Comparison of ENCODE assay signal across 25 mouse cellular contexts in genomic region chr17:88790680-88791079, GRCm38 (mm10). TPM values are rescaled to one million over a fixed set of nuclear protein-coding genes. Genes with fewer than 3 reads are reported as not detected.
A peak's percentile ranks its signal among the peaks of the same experiment; 100 is the strongest.
DNase-seq lines count a peak whose midpoint lies in the region; ATAC-seq and TF ChIP-seq lines count a peak whose summit lies in the region.
"Had no signal": no experiment of that assay in that cellular context is flagged by ENCODE, and none has a peak within 500 bp of the region (broad histone marks: within the 10 kb centered on the region; RNA-seq: fewer than 3 reads in every experiment).

No protein-coding gene starts in this region.

- no peak for TF ChIP-seq CTCF in hindbrain, postnatal 0 days (IDR thresholded peaks at IDR 0.05; ENCODE audit: low read depth)

- H3K27ac ChIP-seq in hindbrain, embryonic 14.5 days: no peak overlapping the region
- H3K27ac ChIP-seq in hindbrain, postnatal 0 days: no peak overlapping the region
- no peak overlapping the region for H3K27ac ChIP-seq in heart, embryonic 11.5 days (ENCODE audit: low read depth, low read length)
- H3K27ac ChIP-seq: embryonic facial prominence, embryonic 12.5 days; forebrain, embryonic 13.5 days; forebrain, embryonic 15.5 days had no signal

- ATAC-seq in hindbrain, embryonic 14.5 days (ENCODE audit: low FRiP score): 0 out of 2 replicates have a peak, but pooled peaks have one; percentile 43
- ATAC-seq in hindbrain, postnatal 0 days: no peak
- ATAC-seq in common myeloid progenitor, adult 5-6 weeks (replicated peaks; ENCODE audit: low read depth, poor library complexity, severe bottlenecking): peak; percentile 75
- peak; percentile 47; the same call in 1 of the 2 replicates for ATAC-seq in megakaryocyte progenitor cell, adult 5-6 weeks (replicated peaks; ENCODE audit: poor library complexity)
- ATAC-seq in heart, embryonic 11.5 days (replicated peaks; ENCODE audit: insufficient number of reproducible peaks, low FRiP score, low TSS enrichment): no peak
- ATAC-seq: CD4-positive, CD25-positive, alpha-beta regulatory T cell, adult 4 months; forebrain, postnatal 0 days had no signal

- H3K27me3 ChIP-seq in hindbrain, embryonic 14.5 days (ENCODE audit: control insufficient read depth, insufficient read depth, low read length): no peaks in the 10 kb centered on the region
- H3K27me3 ChIP-seq in hindbrain, postnatal 0 days (ENCODE audit: insufficient read depth, low read length): no peaks in the 10 kb centered on the region
- H3K27me3 ChIP-seq in heart, embryonic 11.5 days (ENCODE audit: control insufficient read depth, insufficient read depth, low read length): peaks cover 3% of the 10 kb centered on the region; the same call in 1 of the 2 replicates
- H3K27me3 ChIP-seq: CH12.LX; forebrain, embryonic 15.5 days had no signal

- WGBS in hindbrain, embryonic 14.5 days: 53% methylated on average over 2 of the region's 2 CpGs
- WGBS in hindbrain, postnatal 0 days: 62% methylated on average over 2 of the region's 2 CpGs
- WGBS in heart, embryonic 11.5 days (ENCODE audit: insufficient replicate concordance): 58% methylated on average over 2 of the region's 2 CpGs

- no peak overlapping the region for H3K9ac ChIP-seq in hindbrain, embryonic 14.5 days
- no peak overlapping the region for H3K9ac ChIP-seq in hindbrain, postnatal 0 days (replicated peaks; ENCODE audit: low read length)
- no peak overlapping the region for H3K9ac ChIP-seq in heart, embryonic 11.5 days (ENCODE audit: low read depth, low read length)
- H3K9ac ChIP-seq: embryonic facial prominence, embryonic 12.5 days; forebrain, embryonic 13.5 days; forebrain, embryonic 15.5 days; forebrain, postnatal 0 days had no signal

- H3K36me3 ChIP-seq in hindbrain, embryonic 14.5 days (replicated peaks; ENCODE audit: control insufficient read depth, insufficient read depth): no peaks in the 10 kb centered on the region
- H3K36me3 ChIP-seq in hindbrain, postnatal 0 days (ENCODE audit: insufficient read depth, low read length): no peaks in the 10 kb centered on the region
- H3K36me3 ChIP-seq in heart, embryonic 11.5 days (ENCODE audit: control insufficient read depth, insufficient read depth, low read length): no peaks in the 10 kb centered on the region
- H3K36me3 ChIP-seq: embryonic facial prominence, embryonic 10.5 days; embryonic facial prominence, embryonic 12.5 days; forebrain, embryonic 15.5 days; G1E had no signal

- no peak overlapping the region for H3K4me3 ChIP-seq in hindbrain, embryonic 14.5 days (replicated peaks; ENCODE audit: low read length)
- no peak overlapping the region for H3K4me3 ChIP-seq in hindbrain, postnatal 0 days (ENCODE audit: low read length)
- no peak overlapping the region for H3K4me3 ChIP-seq in heart, embryonic 11.5 days (ENCODE audit: low read depth, low read length)
- H3K4me3 ChIP-seq: embryonic facial prominence, embryonic 12.5 days; forebrain, embryonic 13.5 days; forebrain, embryonic 15.5 days had no signal

- DNase-seq in hindbrain, embryonic 14.5 days (ENCODE audit: low spot score): no peak
- no peak for DNase-seq in hindbrain, postnatal 0 days (ENCODE audit: low spot score)
- peak; percentile 36 for DNase-seq in 416B (ENCODE audit: low read depth)
- no peak for DNase-seq in Muller cell, postnatal 12 days (ENCODE audit: inconsistent ontology term)
- DNase-seq: adrenal gland, adult 2 months; adrenal gland, postnatal 10 days; adrenal gland, postnatal 25 days; B cell, adult 2 months; cerebellum, adult 11 months; cerebellum, adult 18-20 months; cerebellum, adult 8-10 months; cerebellum, adult 9-11 months; cerebellum, postnatal 14 days; cerebellum, postnatal 36 days; forebrain, postnatal 0 days had no signal

- no peaks in the 10 kb centered on the region for H3K9me3 ChIP-seq in hindbrain, embryonic 14.5 days (ENCODE audit: control insufficient read depth, low read length)
- H3K9me3 ChIP-seq in hindbrain, postnatal 0 days (ENCODE audit: low read length): no peaks in the 10 kb centered on the region
- no peaks in the 10 kb centered on the region for H3K9me3 ChIP-seq in heart, embryonic 11.5 days (replicated peaks; ENCODE audit: control insufficient read depth, low read length)
- H3K9me3 ChIP-seq: embryonic facial prominence, embryonic 10.5 days; embryonic facial prominence, embryonic 12.5 days; forebrain, embryonic 13.5 days; forebrain, embryonic 15.5 days had no signal

- H3K4me1 ChIP-seq in hindbrain, embryonic 14.5 days (replicated peaks; ENCODE audit: control insufficient read depth, insufficient read depth, low read length): peaks cover 5% of the 10 kb centered on the region; the same call in 1 of the 2 replicates
- H3K4me1 ChIP-seq in hindbrain, postnatal 0 days (ENCODE audit: insufficient read depth, low read length): no peaks in the 10 kb centered on the region; the same call in 1 of the 2 replicates
- peaks cover 7% of the 10 kb centered on the region for H3K4me1 ChIP-seq in heart, embryonic 11.5 days (ENCODE audit: control insufficient read depth, insufficient read depth, low read length)

- no peak overlapping the region for H3K4me2 ChIP-seq in hindbrain, embryonic 14.5 days (replicated peaks)
- H3K4me2 ChIP-seq in hindbrain, postnatal 0 days (ENCODE audit: low read depth, low read length): no peak overlapping the region
- H3K4me2 ChIP-seq in heart, embryonic 11.5 days: no peak overlapping the region
- H3K4me2 ChIP-seq: forebrain, embryonic 15.5 days had no signal

RNA-seq across cellular contexts. Expression of gene Lhcgr, which starts 1.1 kb away (rescaled TPM):
- polyA plus RNA-seq in hindbrain, embryonic 14.5 days (2014; fragmentation: Nextera tagmentation; extraction: Ambion mirVana): 3.3 and 4.1 TPM in 2 replicates
- total RNA-seq in hindbrain, postnatal 0 days (2014; rRNA removed): 0.40 and 0.89 TPM in 2 replicates
- polyA plus RNA-seq in hindbrain, postnatal 0 days (2015; fragmentation: Nextera tagmentation; extraction: Ambion mirVana): 1.5 and 1.8 TPM in 2 replicates
- total RNA-seq in common myeloid progenitor, adult 5-6 weeks (2017): 0.18 TPM in 1 of 2 replicates, not detected in the other
- total RNA-seq in megakaryocyte progenitor cell, adult 5-6 weeks (2015): 0.07 and 0.17 TPM in 2 replicates
- 0.04 and 0.07 TPM in 2 replicates for total RNA-seq in megakaryocyte progenitor cell, adult 5-6 weeks (2017)
- 0.17 TPM in 1 of 2 replicates, not detected in the other for polyA plus RNA-seq in heart, embryonic 11.5 days (2014; fragmentation: Nextera tagmentation; extraction: Ambion mirVana)
- total RNA-seq: adrenal gland, postnatal 25 days; CH12.LX had no signal
- polyA plus RNA-seq: CD4-positive, CD25-positive, alpha-beta regulatory T cell, adult 4 months; embryonic facial prominence, embryonic 10.5 days; G1E had no signal

Comparison
In these comparisons a context has a peak if more than half of its experiments do, and no peak if none do; other contexts are left out.
1. ATAC-seq: peak in hindbrain, embryonic 14.5 days (single experiment), common myeloid progenitor, adult 5-6 weeks (single experiment) and megakaryocyte progenitor cell, adult 5-6 weeks (single experiment); none in hindbrain, postnatal 0 days (single experiment) and heart, embryonic 11.5 days (single experiment).